Mouse (Mus musculus): ENCODE measurements at regions not wholly inside any gene's neighbourhood (a gene's known extent, or its start where the extent isn't known, plus 50 kb on each side); places are given as distances from the start of the nearest gene placed in this dataset.

- no peak for DNase-seq (ENCODE audit: low spot score)
Measured at GRCm38 (mm10) chr14:47857731-47858556, 209.7 kb downstream of the Ktn1 start.

DNA sequence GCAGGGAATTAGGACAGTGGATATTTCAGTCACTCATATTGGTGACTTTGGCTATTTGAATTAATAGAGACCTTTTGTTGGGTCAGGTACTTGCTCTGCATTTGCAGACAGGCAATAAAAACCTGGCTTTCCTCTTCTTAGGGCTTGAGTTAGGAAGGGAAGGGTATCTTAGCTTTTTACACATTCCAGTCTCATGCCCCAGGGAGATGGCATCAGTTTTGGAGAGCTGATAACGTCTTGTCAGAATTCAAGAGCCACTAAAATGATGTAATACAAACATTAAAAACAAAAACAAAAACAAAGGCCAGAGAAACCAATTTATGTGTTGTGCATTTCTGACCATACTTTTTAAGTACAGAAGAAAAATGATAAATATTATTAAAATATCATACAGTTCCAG, 214.3 kb downstream of the Ktn1 start:
- DNase-seq (ENCODE audit: low spot score): no peak

GRCm38 (mm10) chr14:47863067-47863466, 214.8 kb downstream of the Ktn1 start:
- no peak for DNase-seq (ENCODE audit: low spot score)

- DNase-seq (ENCODE audit: low spot score): no peak
Measured at GRCm38 (mm10) chr14:47863701-47864100, 215.5 kb downstream of the Ktn1 start.

DNA sequence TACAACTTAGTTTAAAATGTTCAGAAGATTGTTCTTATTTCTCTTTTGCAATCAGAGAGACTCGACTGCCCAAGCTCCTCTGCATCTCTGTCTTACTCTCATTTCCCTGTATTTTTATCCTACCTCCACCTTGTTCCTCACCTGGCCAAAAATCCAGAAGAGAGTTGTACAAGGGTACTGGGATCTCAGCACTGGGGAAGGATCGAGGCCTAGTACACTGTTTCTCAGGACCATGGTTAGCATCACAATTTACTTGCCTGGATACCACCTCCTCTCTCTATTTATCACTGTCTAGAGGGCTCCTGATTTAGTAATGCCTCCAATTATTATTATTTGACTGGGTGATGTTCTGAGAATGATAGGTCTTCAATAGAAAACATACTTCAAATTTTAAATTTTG, 218.8 kb downstream of the Ktn1 start:
- DNase-seq (ENCODE audit: low spot score): no peak

DNA sequence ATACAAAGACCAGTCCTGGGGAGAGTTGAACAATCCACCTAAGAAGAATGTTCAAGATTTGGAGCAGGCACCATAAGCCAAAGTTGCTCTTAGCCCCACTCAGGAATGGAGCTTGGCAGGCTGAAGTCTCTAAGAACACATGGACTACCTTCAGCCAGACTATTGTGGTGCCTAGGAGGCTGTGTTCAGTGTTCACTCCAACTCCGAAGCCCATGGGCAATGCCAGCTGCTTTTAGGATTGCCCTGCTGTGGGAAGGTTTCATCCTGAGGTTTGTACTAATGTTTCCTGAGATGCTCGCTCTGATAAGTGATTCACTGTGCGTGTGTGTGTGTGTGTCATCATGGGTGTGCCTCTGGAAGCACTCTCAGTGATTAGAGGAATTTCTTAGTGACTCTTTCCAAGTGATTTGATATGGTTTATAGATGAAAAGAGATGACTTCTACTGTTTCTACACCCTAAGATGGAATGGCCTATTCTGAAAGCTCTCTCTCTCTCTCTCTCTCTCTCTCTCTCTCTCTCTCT, 220.1 kb downstream of the Ktn1 start:
- no peak for DNase-seq (ENCODE audit: low spot score)

DNA sequence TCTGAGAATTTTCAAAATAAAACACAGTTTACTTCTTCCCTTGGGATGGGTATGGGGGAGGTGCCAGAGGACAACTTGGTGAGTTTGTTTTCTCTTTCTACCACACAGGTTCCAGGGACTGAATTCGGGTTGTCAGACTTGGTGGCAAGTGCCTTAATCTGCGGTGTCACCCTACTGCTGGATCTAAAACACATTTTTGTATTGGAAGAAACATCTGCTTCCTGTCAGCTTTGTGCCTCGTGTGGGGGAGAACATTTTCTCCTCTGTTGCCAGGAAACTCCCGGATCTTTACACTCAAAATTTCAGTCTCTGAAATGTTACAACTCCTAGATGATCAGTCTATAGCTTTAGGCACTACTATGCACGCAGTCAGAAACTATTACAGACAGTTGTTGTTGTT, 228.3 kb downstream of the Ktn1 start:
- no peak for DNase-seq (ENCODE audit: low spot score)

- DNase-seq (ENCODE audit: low spot score): no peak
Measured at GRCm38 (mm10) chr14:47877167-47877566, 228.9 kb downstream of the Ktn1 start.

DNA sequence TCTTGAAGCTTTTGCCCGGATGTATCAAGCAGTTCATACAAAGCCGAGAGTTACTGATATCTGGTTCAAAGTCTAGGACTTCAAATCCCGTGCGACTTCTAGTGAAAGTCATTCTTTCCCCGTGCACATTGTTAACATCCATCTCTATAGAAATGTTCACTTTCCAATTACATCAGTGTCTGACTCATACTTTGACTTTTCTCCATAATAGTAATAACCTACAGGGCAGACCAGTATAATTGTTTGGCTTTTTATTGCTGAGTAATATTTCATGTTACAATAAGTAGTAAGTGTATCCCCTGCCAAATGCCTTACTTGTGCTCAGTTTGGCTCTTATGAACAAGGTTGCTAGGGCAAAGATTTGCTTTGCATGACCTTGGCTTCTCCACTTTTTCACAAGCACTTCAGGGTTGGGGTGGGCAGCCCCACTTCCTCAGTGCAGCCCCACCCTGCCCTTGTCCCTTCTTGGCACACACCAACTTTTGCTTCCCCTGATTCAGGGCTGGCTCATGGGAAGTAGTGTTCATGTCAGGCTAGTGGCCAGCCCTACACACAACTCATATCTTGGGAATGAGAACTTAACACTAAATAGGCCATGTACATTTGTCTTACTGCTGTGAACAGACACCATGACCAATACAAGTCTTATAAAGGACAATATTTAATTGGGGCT, 229.7 kb downstream of the Ktn1 start:
- DNase-seq (ENCODE audit: low spot score): no peak

GRCm38 (mm10) chr14:47885326-47885725, 235.3 kb upstream of the Peli2 start:
- DNase-seq (ENCODE audit: low spot score): no peak

DNA sequence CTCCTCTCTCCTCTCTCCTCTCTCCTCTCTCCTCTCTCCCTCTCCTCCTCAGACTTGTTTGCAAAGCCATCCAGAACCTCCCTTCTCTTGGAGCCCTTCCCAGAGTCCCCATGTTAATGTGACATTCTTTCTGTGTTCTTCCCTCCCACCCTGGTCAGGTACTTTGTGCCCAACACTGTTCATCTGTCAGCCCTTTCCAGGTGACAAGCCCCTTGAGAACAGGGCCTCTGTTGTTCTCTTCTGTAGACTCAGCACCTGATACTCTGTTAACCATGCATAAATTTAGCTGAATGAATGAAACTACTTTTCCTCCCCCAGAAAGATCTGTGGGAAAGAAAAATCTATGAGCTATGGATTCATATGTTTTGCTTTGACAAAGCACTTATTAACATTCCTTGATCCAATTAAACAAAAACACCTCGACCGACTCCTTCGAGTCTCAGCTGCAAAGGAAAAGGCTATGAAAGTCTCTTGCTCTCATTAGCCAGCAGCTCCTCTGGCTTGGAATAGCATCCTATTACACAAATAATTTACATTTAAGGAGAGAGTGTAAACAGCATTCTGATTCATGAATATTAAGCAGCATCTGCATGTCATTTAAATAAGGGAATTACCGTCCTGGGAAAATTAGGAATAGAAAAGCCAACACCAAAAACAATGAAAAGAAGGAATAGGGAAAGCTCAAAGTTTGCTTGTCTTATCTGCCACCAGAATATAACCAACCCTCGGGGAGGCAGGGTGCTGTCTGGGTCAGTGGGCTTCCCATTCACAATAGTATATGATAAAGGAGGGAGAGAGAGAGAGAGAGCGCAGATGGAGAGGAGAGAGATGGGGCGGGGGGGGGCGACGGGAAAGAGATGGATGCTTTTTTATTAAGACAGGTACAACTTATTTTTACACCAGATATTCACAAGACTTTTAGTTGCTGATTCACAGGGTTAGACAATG, 230.1 kb upstream of the Peli2 start:
- no peak for DNase-seq (ENCODE audit: low spot score)

DNA sequence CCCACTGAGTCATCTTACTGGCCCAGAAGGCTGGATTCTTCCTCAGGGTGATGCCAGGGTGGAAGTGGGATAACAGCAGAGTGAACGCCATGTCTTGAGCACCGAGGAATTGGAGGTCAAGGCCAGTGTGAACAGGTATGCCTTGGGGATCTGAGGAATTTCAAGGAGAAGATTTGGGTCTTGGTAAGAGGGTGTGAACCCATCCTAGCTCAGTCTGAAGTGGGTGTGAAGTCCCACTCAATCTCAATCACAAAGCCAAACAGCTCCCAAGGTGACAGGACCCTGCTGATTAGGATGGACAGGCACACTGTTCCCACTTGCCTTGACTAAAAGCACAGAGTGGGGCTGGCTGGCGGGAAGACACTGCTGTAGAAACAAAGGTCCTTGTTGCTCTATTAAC, 224.0 kb upstream of the Peli2 start:
- no peak for DNase-seq (ENCODE audit: low spot score)

DNA sequence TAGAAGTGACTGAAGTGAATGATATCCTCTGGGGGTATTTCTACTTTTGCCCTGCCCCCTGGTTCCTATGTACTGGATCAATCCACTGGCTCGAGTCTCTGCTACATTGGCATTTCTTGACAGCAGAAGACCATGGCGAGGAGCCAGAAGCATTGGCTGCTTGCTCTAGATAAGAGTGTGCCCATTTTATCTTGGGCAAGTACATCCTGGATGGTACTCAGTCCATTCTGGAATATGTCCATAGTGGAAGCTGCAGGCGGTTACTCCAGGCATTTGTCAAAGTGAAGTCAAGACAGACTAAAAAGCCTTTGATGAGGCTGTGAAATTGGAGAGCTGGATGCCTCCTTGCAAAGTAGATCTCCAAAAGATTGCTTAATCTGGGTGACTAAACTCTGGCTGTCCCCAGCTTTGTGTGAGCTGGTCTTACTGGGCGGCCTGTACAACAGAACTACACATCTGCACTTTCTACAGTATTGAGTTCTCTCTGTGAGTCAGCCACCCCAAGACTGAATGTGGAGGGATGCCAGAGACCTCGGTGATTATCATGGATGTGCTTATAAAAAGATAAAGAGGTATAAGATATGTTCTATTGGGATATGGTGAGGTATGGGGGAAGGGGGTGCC, 222.6 kb upstream of the Peli2 start:
- DNase-seq (ENCODE audit: low spot score): no peak

GRCm38 (mm10) chr14:47898605-47899004, 222.0 kb upstream of the Peli2 start:
- DNase-seq (ENCODE audit: low spot score): no peak

GRCm38 (mm10) chr14:47905334-47905733, 215.3 kb upstream of the Peli2 start:
- DNase-seq (ENCODE audit: low spot score): no peak

DNA sequence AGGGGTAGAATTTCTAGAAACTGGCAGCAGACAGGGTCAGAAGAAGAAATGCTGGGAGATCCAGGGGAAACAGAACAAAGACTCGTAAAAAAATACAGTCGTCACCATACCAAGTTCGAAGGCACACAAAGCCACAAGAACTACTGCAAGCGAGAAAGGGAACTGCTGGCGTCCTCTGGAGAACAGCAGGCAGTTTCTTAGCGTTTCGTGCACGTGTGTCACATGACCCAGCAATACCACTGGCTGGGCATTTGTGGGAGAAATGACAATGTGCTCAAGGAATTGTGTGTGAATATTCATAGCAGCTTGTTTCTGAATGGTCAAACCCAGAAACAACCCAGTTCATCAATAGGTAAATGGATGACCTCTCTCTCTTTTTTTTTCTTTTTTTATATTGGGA, 211.5 kb upstream of the Peli2 start:
- no peak for DNase-seq (ENCODE audit: low spot score)

- DNase-seq (ENCODE audit: low spot score): no peak
Measured at GRCm38 (mm10) chr14:47910741-47911295, 209.8 kb upstream of the Peli2 start.

DNA sequence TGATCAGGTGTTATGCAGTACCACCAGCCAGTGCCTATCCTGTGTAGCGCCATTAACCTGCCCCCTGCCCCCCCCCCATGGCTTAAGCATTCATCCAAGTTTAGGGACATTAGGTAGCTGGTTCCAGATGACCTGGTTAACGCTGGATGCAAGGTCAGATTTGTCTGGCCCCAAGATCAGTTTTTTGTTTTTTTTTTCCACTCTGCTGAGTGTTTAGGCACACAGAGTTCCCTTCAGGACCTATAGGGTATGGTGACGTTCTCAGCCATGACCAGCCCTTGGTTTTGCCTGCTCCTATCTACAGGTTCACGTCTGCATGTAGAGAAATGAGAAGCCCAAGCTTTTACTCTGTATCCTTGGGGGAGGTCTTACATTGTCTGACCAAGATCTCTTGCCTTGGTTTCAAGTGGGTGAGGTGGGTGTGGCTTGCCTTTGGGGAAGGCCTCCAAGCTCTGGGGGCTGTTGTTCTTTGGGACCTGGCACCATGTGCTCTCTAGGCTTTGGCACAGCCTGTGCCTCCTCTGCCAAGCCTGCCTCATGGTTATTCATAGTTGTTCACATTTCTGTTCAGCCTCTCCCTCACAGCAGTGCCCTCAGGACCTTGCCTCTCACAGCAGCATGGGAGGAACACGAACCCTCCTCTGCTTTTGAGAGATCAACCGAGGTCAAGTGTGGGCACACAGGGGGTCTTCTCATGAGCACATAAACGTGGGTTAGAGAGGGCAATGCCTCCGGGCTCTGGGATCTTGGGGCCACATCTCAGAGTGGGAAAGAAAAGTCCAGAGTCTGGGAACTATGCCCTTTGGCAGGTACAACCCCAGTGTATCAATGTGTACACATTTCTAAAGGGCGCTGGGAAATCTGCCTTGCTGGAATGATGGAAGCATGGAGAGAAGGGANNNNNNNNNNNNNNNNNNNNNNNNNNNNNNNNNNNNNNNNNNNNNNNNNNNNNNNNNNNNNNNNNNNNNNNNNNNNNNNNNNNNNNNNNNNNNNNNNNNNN, 208.8 kb upstream of the Peli2 start:
- DNase-seq (ENCODE audit: low spot score): no peak

DNA sequence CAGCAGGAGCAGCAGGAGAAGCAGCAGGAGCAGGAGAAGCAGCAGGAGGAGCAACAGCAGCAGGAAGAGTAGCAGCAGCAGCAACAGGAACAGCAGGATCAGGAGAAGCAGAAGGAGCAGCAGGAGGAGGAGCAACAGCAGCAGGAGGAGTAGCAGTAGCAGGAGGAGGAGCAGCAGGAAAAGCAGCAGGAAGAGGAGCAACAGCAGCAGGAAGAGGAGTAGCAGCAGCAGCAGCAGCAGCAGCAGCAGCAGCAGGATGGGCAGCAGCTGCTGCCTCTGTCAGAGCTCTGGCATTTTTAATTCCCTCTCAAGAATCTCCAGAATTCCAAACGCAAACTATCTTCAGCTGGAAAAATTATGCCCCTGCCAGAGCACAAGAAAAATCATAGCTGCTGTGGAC, 205.0 kb upstream of the Peli2 start:
- DNase-seq (ENCODE audit: low spot score): no peak

DNA sequence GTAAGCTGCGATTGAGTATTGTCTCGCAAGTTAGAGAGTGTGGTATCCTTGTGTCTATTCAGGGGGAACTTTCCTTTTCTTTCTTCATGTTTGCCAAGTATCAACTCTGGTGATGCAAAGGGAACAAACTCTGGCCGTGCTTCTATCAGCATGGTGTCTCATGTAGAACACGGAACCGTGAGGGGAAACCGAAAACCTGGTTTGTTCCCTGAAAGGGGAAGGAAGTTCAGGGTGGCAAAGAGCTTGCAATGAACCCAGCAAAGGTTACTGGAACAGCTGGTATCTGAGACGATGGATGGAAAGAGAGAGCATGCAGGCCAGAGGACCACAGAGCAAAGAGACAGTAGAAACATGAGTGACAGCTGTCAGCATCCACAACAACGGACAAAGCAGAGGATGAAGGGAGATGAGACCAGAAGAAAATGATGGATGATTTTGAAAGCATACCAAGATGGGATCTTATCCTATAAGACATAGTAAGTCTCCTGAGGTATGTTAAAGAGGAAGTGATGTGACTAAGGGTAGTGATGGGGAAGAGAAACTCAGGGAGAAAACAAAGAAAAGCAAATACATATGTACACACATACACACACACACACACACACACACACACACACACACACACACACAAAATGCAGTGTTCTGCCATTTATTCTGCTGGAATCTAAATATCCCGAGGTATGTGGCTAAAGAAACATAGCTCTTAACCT, 199.8 kb upstream of the Peli2 start:
- DNase-seq (ENCODE audit: low spot score): no peak
